Mouse (Mus musculus) spleen, postnatal 10 days (tissue): ENCODE measurements at regions not wholly inside any gene's neighbourhood (a gene's known extent, or its start where the extent isn't known, plus 50 kb on each side); places are given as distances from the start of the nearest gene placed in this dataset.

Experiments used
- DNase-seq, 2 experiments: peaks; one replicate each; pipeline ENCODE4 v3.0.0; 2021 to 2022; ENCODE audit warnings: low spot score in 2 of 2

- DNase-seq = no peak
Observed at GRCm38 (mm10) chr8:15271793-15272587, 226.1 kb upstream of the BB014433 start.

- peak in 1 of 2 experiments; percentile 61 for DNase-seq
Observed at GRCm38 (mm10) chr8:15270290-15270689, 224.4 kb upstream of the BB014433 start.

GRCm38 (mm10) chr8:15244770-15245485 lies 199.1 kb upstream of the BB014433 start:
- no peak for DNase-seq

- DNase-seq = no peak
Observed at GRCm38 (mm10) chr8:15235410-15235809, 189.5 kb upstream of the BB014433 start.

- no peak for DNase-seq
Observed at GRCm38 (mm10) chr8:15233241-15233640, 187.4 kb upstream of the BB014433 start.

GRCm38 (mm10) chr8:15230217-15230616 lies 184.3 kb upstream of the BB014433 start:
- no peak for DNase-seq

- peak in 1 of 2 experiments; percentile 52 for DNase-seq
Observed at GRCm38 (mm10) chr8:15221211-15221912, 175.5 kb upstream of the BB014433 start.

- no peak for DNase-seq
Observed at GRCm38 (mm10) chr8:15209856-15210521, 164.1 kb upstream of the BB014433 start.

GRCm38 (mm10) chr8:15201556-15201955 lies 155.7 kb upstream of the BB014433 start:
- no peak for DNase-seq

GRCm38 (mm10) chr8:15190708-15191107 lies 144.8 kb upstream of the BB014433 start:
- no peak for DNase-seq

- DNase-seq = no peak
Observed at GRCm38 (mm10) chr8:15189079-15189612, 143.3 kb upstream of the BB014433 start.
